Mouse (Mus musculus) urinary bladder, postnatal 0 days (tissue): ENCODE results near the gene Ssxb10. TPM values are rescaled to one million over a fixed set of nuclear protein-coding genes. Genes with fewer than 3 reads are reported as not detected.

ENCODE experiments used
- polyA plus RNA-seq: library from polyadenylated mRNA; unstranded; fragments of >200 nt; fragmentation: Nextera tagmentation; extraction: Ambion mirVana; gene quantifications from 2 replicates; pipeline ENCODE4 v1.2.1, GENCODE M21; 2015

Ssxb10 gene
- not detected in 2 replicates for polyA plus RNA-seq

GRCm38 (mm10) chrX:8327124-8327523 is at the start of gene Ssxb10:
Gene Ssxb10, plus strand, starts transcription at chrX:8327424.

DNA sequence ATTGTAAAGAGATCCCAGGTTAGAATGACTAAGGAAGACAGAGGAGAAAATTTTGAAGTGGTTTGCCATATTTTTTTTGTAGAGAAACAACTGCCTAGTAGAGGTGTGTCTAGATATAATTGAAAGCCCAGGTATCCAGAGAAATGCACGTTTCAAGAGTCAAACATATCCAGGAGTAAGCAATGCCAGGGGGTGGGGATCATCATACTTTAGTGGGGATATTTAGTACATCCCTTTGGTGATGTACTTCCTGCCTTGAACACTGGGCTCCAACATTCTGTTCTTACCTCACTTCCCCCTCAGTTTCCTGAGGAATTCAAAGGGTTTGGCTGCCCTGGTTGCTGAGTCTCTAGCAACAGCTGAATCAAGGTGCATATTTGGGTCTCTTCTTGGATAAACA is 39.5 kb downstream of the Ssxb10 start, which contains the start of gene Ssxb9:
Gene Ssxb9, plus strand, starts transcription at position 301 of the 400 bp plus-strand sequence.

Other genes starting within 250 kb of the Ssxb10 start
- gene Was, start 236.9 kb upstream of the Ssxb10 start, polyA plus RNA-seq = 0.46 and 0.93 TPM in 2 replicates
- gene Wdr13, start 194.5 kb upstream of the Ssxb10 start, polyA plus RNA-seq = 20.9 and 21.7 TPM in 2 replicates
- 526 and 612 TPM in 2 replicates for gene Rbm3, start 181.5 kb upstream of the Ssxb10 start, polyA plus RNA-seq
- gene Tbc1d25, start 151.2 kb upstream of the Ssxb10 start, polyA plus RNA-seq = 7.1 and 7.2 TPM in 2 replicates
- gene Ebp, start 133.9 kb upstream of the Ssxb10 start, polyA plus RNA-seq = 37.5 and 39.9 TPM in 2 replicates
- 17.8 and 20.1 TPM in 2 replicates for gene Porcn, start 120.9 kb upstream of the Ssxb10 start, polyA plus RNA-seq
- gene Ftsj1, start 75.0 kb upstream of the Ssxb10 start, polyA plus RNA-seq = 20.0 and 21.2 TPM in 2 replicates
- 3.0 and 3.7 TPM in 2 replicates for gene Slc38a5, start 56.3 kb upstream of the Ssxb10 start, polyA plus RNA-seq
- gene Ssxb9, start 39.6 kb downstream of the Ssxb10 start, polyA plus RNA-seq = not detected in 2 replicates
- gene Ssxb1, start 85.9 kb downstream of the Ssxb10 start, polyA plus RNA-seq = not detected in 2 replicates
- not detected in 2 replicates for gene Ssxb2, start 134.3 kb downstream of the Ssxb10 start, polyA plus RNA-seq
- not detected in 2 replicates for gene Gm14459, start 197.5 kb downstream of the Ssxb10 start, polyA plus RNA-seq
- gene Ssxb6, start 220.8 kb downstream of the Ssxb10 start, polyA plus RNA-seq = not detected in 2 replicates